Mouse (Mus musculus): Measurements from ENCODE around the gene Chil5. TPM values are rescaled to one million over a fixed set of nuclear protein-coding genes. Genes with fewer than 3 reads are reported as not detected.
"Not testable (repeated sequence)": the region's sequence is repeated elsewhere in the genome, so short reads cannot be mapped to it uniquely, and the experiment has no call there.

Gene Chil5
- polyA plus RNA-seq (2017; shearing (Covaris generic)): 10 to 100 TPM in 1 of 2 experiments, 1 to 10 TPM in 1; 7.2 to 13.2 TPM

DNA sequence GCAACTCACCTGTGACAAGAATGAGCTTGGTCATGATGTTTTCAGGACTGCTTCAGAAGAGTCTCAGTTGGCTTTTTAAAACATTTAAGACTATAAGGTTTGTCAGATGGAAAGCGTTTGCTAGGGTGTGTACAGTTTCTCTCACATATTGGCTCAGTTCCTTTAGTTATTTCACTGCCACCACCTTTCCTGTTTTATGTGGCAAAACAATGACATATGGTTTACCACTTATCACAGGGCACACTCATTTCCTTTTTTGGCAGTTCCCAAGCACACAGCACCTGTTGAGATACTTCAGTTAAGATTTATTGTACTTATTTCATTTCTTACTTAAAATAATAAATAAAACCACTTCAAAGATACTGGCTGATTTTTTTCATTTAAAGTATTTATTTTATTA is at the start of gene Chil5:
Gene Chil5, minus strand, starts transcription at position 34 of the 400 bp plus-strand sequence.
- peak; percentile 52 for ATAC-seq

- no peak for ATAC-seq
These were observed 42.2 kb upstream of the Chil5 start for GRCm38 (mm10) chr3:106074824-106075223.

- ATAC-seq: no peak
These were observed 38.4 kb upstream of the Chil5 start for GRCm38 (mm10) chr3:106070994-106071393.

GRCm38 (mm10) chr3:106067707-106068106 is 35.1 kb upstream of the Chil5 start:
- ATAC-seq: not testable (repeated sequence)

GRCm38 (mm10) chr3:106057966-106058365 is 25.4 kb upstream of the Chil5 start:
- no peak for ATAC-seq

DNA sequence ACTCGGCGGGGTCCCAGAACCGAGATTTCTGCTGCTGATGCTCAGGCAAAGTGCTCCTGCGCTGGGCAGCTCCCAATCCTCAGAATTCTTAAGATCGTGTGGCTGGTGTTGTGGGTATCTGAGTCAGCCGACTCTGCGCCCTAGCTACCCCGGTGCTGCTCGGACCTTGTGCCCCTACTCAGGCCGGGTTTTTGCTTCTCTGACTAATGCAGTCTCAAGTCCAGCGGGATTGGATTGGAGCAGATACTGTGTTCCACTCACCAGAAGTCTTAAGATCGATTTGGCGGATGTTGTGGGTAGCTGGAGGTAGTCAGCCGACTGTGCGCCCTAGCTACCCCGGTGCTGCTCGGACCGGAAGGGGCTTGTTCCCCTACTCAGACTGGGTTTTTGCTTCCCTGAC is 19.3 kb upstream of the Chil5 start:
- ATAC-seq: no peak

- no peak for ATAC-seq
These were observed 7.7 kb upstream of the Chil5 start for GRCm38 (mm10) chr3:106040306-106040705.

DNA sequence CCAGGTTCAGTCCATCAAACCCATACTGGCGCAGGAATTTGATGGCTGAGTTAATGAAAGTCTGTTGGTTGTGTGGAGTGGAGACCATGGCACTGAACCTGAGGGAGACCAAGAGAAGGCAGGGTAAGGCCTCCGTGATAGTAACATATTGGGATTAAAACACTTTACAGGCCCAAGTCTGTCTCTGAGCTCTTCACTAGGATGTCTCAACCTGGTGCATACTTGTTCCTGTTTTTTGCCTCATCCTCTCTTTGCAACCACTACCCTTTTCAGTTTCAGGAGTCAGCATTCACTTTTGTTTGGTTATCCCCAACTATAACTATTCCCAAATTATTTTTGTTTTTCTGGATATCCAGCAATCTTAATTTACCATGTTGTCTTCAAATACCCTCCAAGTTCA is 8.5 kb downstream of the Chil5 start:
- ATAC-seq: no peak

GRCm38 (mm10) chr3:106021840-106022239 is 10.8 kb downstream of the Chil5 start:
- ATAC-seq: no peak

- ATAC-seq: no peak
These were observed 18.1 kb downstream of the Chil5 start, which contains the start of gene Pifo for GRCm38 (mm10) chr3:106014546-106014945. Pifo (minus strand) TSS chr3:106014646.

- peak; percentile 12 for ATAC-seq
These were observed 29.3 kb downstream of the Chil5 start for GRCm38 (mm10) chr3:106003360-106003759.

DNA sequence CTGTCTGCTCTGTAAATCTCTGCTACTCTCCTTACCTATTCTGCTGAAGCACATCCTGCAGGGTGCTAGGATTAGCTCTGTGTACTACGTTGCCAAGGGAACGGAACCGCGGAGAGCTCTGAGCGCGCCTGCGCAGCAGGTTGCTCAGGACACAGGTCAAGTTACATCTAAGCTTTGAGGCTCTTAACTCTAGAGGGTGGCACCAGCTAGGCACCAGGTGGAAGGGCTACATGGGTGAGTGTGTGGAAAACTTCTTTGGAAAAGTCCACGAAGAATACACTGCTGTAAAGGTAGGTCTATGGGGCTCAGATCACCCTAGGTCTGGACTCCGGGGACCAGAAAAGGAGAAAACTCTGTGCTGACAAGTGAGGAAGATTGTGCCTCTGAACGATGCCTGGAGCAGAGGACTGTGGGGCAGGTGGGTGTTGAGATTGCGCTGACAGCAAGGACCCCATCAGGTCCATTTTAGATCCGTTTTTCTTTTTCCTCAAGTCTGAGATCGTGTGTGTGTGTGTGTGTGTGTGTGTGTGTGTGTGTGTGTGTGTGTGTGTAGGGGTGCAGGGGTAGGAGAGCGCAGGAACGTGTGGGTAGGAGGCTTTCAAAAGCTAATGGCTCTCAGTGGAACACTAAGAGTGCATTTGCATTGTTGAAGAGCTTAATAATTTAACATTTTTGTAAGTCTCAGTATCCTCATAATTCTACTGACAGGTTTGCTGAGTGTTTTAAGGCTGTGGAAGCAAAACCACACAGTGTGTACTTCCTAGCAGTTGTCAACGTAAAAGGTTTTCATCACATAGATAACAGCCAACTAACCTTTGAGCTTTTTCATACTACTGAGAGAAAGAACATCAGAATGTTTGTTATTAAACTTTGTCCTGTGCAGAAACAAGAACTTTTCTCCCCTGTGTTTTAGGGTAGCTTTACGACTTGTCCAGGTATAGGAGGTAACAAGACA is 30.9 kb downstream of the Chil5 start:
- peak; percentile 95 for ATAC-seq

GRCm38 (mm10) chr3:106000707-106001375 is 31.8 kb downstream of the Chil5 start:
- ATAC-seq: peak; percentile 25

DNA sequence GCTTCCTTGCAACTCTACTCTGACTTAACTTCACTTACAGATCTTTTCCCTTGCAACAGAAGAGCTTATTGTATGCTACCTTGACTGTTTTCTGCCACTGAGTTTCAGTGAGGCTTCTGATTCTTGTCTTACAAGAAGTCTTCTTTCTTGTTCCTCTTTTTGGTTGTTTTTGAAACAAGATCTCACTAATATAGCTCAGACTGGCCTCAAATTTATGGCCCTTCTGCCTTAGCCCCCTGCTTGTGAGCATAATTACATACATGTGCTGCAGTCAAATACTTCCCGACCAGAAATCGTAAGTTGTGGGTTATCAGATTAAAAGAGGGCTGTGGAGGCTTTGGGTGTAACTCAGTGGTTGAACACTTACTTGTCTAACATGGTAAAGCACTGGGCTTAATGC is 37.9 kb downstream of the Chil5 start:
- ATAC-seq: no peak

- peak; percentile 32 for ATAC-seq
These were observed 40.8 kb downstream of the Chil5 start for GRCm38 (mm10) chr3:105991653-105992283.

- ATAC-seq: not testable (repeated sequence)
These were observed 43.0 kb downstream of the Chil5 start for GRCm38 (mm10) chr3:105989611-105990010.

DNA sequence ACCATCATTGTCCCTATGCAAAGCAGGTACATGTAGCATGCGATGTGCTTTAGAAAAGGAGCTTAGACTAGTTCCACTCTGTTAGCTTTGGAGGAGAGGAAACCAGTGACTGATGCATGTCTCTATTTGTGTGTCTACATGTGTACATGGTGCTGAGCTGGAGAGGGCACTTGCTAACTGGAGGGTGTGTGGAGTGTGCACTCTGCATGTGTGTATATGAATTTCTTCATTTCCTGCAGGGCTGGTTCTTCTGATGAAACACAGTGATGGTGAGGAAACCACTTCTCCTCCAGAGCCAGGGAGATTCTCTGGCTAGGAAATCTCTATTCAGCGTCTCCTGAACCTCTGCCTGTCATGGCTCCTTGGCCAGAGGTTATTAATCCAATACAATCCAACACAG is 58.4 kb downstream of the Chil5 start:
- no peak for ATAC-seq

DNA sequence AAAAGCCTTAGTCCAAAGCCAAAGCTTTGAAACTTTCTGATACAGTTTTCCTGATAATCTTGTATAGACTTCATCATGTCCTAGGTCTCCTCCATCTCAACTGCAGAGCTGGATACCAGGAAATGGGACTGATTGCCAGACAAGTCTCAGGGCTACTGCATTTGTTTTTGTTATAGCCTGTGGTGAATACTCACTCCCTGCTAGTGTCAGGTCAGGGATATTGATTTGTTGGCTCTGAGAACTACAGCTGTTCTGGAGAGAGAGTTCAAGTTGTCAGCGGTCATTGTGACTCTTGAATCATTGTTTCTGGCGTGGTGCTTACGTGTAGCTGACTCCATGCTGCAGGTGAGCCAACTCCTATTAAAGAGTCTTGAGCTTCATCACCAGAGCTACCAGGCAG is 59.2 kb downstream of the Chil5 start, which contains the start of gene Ovgp1:
Gene Ovgp1, plus strand, starts transcription at position 301 of the 400 bp plus-strand sequence.
- ATAC-seq: no peak

GRCm38 (mm10) chr3:105971831-105972446 is 60.7 kb downstream of the Chil5 start:
- ATAC-seq: no peak
